Mouse (Mus musculus) small intestine, adult 2 months (tissue): ENCODE results near the gene Rsu1. TPM values are rescaled to one million over a fixed set of nuclear protein-coding genes. Genes with fewer than 3 reads are reported as not detected.
"Not testable (repeated sequence)": the region's sequence is repeated elsewhere in the genome, so short reads cannot be mapped to it uniquely, and the experiment has no call there.

Experiments
- H3K27ac ChIP-seq: fragments of 200-500 bp; 2 replicates; pipeline ENCODE4 v1.5.1; 2012; ENCODE audit warnings: low read depth, low read length, control low read depth, inconsistent platforms; ENCODE audit not compliant: insufficient read depth
- H3K27me3 ChIP-seq: fragments of 200-500 bp; 2 replicates; pipeline ENCODE4 v1.6.1; 2012; ENCODE audit warnings: mild to moderate bottlenecking, moderate library complexity, low read length, inconsistent platforms; ENCODE audit not compliant: control insufficient read depth, insufficient read depth
- H3K36me3 ChIP-seq: fragments of 200-500 bp; 2 replicates; pipeline ENCODE4 v1.6.1; 2012; ENCODE audit warnings: mild to moderate bottlenecking, low read length, control low read depth, inconsistent platforms; ENCODE audit not compliant: control insufficient read depth, insufficient read depth
- H3K4me1 ChIP-seq: fragments of 200-500 bp; 2 replicates; pipeline ENCODE4 v1.6.1; 2012; ENCODE audit warnings: low read length, inconsistent platforms, mixed read lengths; ENCODE audit not compliant: control insufficient read depth, insufficient read depth, insufficient read length
- H3K4me3 ChIP-seq: fragments of 200-500 bp; 2 replicates; pipeline ENCODE4 v1.5.1; 2012; ENCODE audit warnings: low read depth, mild to moderate bottlenecking, control low read depth, inconsistent platforms, low read length, moderate library complexity
- CTCF ChIP-seq: fragments of 200-500 bp; IDR thresholded peaks from 2 replicates; pipeline ENCODE4 v1.5.1; 2012; ENCODE audit warnings: low read depth, mild to moderate bottlenecking, control low read depth, inconsistent platforms, low read length, moderate library complexity, mixed read lengths; ENCODE audit not compliant: insufficient replicate concordance, insufficient read length; ENCODE audit errors: extremely low read depth
- POLR2A ChIP-seq: fragments of 200-500 bp; IDR thresholded peaks from 2 replicates; pipeline ENCODE4 v1.6.1; 2012; ENCODE audit warnings: low read depth, mild to moderate bottlenecking, control low read depth, inconsistent platforms, low read length, moderate library complexity
- WGBS: fragments of 180-500 bp; shearing (Covaris S2); methylation state at CpG from one replicate; pipeline ENCODE4 v1.1.7; 2018; 5-methylcytosine and 5-hydroxymethylcytosine counted together
- polyA plus RNA-seq: library from polyadenylated mRNA; depleted of rRNA; stranded (reverse); fragments of >200 nt; gene quantifications from 2 replicates; pipeline ENCODE4 v1.2.3, GENCODE M21; 2012

Rsu1 gene
- polyA plus RNA-seq, 1 experiment = 21.0 TPM

DNA sequence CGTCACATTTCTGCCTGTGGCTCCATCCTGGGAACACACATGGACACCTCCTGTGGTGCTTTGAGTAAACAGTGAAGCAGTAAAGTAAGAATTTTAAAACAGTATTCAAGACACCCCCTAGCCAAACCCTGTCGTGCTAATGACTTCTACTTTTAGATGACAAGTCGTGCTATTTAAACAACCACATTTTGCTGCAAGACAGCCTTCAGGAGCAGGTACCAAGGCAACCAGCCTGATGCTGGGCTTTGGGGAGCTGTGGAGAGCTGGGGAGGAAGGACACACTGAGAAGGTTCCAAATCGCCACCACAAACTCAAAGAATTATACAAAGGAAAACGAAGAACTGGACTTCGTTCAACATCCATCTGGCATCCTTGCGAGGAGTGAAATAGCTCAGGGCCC lies 71.5 kb downstream of the Rsu1 start:
- 76% methylated on average over 7 of the region's 7 CpGs for WGBS
- no peak overlapping the region for H3K27ac ChIP-seq
- no peaks in the 10 kb centered on the region for H3K4me1 ChIP-seq
- no peak overlapping the region for H3K4me3 ChIP-seq
- H3K36me3 ChIP-seq = no peaks in the 10 kb centered on the region
- TF ChIP-seq CTCF (no peak), POLR2A (no peak)
- H3K27me3 ChIP-seq = no peaks in the 10 kb centered on the region

DNA sequence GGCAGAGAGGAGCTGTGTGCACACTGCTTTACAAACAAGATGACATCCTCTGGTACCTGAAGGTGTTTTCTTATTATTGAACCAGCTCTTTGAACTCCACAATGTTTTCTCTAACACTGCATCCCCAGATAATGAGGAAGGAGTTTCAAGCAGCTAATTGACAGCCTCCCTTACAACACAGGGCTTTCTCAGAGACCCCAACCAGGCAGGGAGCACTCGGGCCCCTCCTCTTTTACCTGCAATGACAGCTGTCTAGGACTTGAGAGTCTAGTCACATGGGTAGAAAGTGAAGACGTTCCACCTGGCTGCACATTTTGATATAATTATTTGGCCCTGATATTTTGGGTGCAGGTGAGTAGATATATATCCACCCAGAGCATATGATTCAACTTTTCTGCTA lies 72.2 kb downstream of the Rsu1 start:
- Histone ChIP-seq H3K27me3 (no peaks in the 10 kb centered on the region), H3K4me3 (no peak overlapping the region), H3K36me3 (no peaks in the 10 kb centered on the region), H3K4me1 (no peaks in the 10 kb centered on the region), H3K27ac (no peak overlapping the region)
- no peak for TF ChIP-seq CTCF
- WGBS = 53% methylated on average over 2 of the region's 2 CpGs

DNA sequence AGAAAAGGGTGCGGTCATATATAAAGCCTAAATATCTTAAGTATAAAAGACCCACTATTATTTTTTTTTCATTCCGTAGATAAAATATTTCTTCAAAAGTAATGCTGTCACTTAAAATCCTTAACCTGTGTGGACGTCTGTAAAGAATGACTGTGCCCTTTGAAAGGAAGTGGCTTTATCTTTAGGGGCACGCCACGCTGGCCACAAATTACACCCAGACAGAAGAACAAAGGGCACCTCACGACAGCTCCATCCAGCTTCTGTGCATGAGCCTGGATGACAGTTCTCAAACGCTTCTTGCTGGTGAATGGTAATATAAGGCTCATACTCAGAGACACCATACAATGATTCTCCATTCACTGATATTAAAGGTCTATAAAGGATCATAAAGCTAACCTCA lies 75.7 kb downstream of the Rsu1 start:
- no peaks in the 10 kb centered on the region for H3K36me3 ChIP-seq
- H3K4me1 ChIP-seq = no peaks in the 10 kb centered on the region
- no peak overlapping the region for H3K27ac ChIP-seq
- WGBS = 48% methylated on average over 7 of the region's 7 CpGs
- no peak overlapping the region for H3K4me3 ChIP-seq
- no peak for TF ChIP-seq CTCF
- TF ChIP-seq POLR2A = no peak
- H3K27me3 ChIP-seq = no peaks in the 10 kb centered on the region

DNA sequence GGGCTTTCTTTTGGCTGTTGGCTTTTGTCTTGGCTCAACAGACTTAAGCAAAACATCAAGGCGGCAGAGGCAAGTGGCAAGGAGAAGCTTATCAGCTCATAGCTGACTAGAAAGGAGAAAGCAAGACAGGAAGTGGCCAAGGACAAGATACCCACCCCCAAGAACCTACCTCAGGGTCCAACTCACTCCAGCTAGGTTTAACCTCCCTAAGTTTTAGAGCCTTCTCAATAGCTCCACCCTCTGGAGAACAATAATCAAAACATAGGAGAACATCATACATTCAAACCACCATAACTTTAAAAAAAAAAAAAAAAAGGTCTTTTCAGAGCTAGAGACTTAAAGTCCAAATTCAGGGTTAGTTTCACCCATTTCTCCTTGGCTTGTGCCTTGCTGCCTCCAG lies 79.1 kb downstream of the Rsu1 start:
- H3K27ac ChIP-seq = no peak overlapping the region
- H3K4me1 ChIP-seq = no peaks in the 10 kb centered on the region
- no peaks in the 10 kb centered on the region for H3K36me3 ChIP-seq
- H3K27me3 ChIP-seq = no peaks in the 10 kb centered on the region
- TF ChIP-seq POLR2A = no peak
- no peak for TF ChIP-seq CTCF
- H3K4me3 ChIP-seq = no peak overlapping the region
- 78% methylated on average over 1 of the region's 1 CpGs for WGBS

DNA sequence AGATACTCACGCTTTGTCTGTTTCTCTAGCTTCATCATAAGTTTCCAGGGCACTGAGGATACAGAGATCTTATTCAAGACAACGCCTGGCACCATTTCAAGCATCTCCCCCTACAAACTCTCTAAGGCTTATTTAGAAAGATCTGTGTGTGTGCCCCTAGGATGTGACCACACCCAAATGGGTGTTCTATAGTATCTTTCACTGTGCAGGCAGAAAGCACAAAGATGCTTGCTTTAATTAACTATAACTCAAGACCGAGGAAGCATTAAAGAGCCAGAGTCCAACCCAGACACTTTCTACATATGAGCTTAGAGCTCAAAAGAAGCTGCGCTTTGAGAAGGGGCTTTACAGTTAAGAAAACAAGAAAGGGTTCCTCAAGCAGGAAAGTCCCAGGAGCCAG lies 80.4 kb downstream of the Rsu1 start:
- Histone ChIP-seq H3K4me3 (no peak overlapping the region), H3K36me3 (no peaks in the 10 kb centered on the region), H3K27me3 (no peaks in the 10 kb centered on the region), H3K27ac (no peak overlapping the region), H3K4me1 (no peaks in the 10 kb centered on the region)
- 93% methylated on average over 4 of the region's 4 CpGs for WGBS
- TF ChIP-seq POLR2A = no peak
- no peak for TF ChIP-seq CTCF

DNA sequence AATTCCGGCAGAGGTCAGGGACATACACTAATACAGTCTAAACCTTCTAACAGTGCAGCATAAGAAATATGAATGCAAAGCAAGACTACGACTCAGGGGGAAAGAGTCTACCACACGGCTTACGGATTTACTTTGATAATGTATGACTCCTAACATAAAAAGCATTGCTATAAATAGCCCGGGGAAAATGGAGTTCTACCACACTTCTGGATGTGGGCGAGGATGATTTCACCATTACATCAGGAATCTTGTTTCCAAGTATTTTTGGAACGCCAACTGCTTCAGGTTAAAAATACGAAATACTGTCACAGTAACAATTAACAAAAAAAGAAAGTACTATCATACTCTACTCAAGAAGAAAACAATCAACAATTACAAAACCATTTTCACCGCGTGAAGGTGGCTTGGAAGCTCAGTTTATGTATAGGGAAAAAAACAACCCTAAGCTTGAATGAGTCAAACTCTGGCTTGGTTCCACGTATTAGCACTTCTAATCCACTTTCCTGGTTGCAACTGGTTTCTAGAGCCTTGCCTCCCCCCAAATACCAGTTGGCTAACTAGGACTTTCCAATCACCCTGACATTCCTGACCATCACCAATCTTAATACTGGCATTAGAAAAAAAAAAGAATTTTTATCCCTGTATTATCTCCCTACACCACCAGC lies 82.3 kb downstream of the Rsu1 start:
- no peaks in the 10 kb centered on the region for H3K27me3 ChIP-seq
- H3K4me3 ChIP-seq = no peak overlapping the region
- no peak overlapping the region for H3K27ac ChIP-seq
- H3K36me3 ChIP-seq = no peaks in the 10 kb centered on the region
- 86% methylated on average over 11 of the region's 11 CpGs for WGBS
- TF ChIP-seq CTCF (no peak), POLR2A (no peak)
- no peaks in the 10 kb centered on the region for H3K4me1 ChIP-seq

DNA sequence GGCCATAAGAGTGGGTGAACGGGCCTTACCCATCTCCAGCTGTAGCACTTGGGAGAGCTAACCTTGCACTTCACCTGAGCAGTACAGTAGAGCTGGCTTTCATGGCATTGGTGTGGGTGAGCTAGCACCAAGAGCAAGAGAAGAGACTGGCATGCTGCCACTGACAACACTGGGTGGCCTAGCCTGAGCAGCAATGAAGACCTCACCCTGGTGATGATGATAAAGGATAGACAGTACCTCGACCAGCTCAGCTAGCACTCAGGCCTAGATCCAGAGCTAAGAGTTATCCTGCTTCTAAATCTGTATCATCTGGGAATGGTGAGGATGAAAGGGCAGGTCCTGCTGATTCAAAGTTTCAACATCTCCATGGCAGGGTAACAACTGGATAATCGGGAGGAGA lies 88.1 kb downstream of the Rsu1 start:
- 83% methylated on average over 3 of the region's 3 CpGs for WGBS
- TF ChIP-seq POLR2A (no peak), CTCF (no peak)
- H3K4me1 ChIP-seq = no peaks in the 10 kb centered on the region; the same call in 1 of the 2 replicates
- H3K4me3 ChIP-seq = no peak overlapping the region
- H3K27ac ChIP-seq = no peak overlapping the region
- H3K27me3 ChIP-seq = no peaks in the 10 kb centered on the region
- H3K36me3 ChIP-seq = no peaks in the 10 kb centered on the region

DNA sequence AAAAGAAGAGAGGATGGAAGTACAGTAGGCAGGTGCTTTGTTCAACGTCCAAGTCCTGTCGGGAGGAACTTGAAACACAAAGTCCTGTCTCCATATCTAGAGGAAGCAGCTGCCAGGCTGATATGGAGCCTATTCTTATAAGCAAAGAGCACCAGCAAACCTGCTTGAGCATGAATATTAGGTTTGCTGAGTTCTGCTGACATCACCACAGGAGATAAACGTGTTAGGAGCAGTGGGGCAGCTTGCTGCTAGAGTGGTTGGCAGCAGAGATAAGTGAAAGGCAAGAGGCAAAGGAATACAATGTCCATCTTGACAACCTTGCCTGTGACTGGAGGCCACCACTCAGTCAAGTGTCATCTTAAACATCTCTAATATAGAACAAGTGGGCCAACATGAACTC lies 89.3 kb downstream of the Rsu1 start:
- 33% methylated on average over 1 of the region's 3 CpGs for WGBS
- H3K4me1 ChIP-seq, H3K4me3 ChIP-seq: not testable (repeated sequence)

More for the DNA sequence above, 89.3 kb downstream of the Rsu1 start:
- not testable (repeated sequence) for H3K27me3 ChIP-seq, H3K36me3 ChIP-seq, H3K27ac ChIP-seq
